Mouse (Mus musculus): ENCODE measurements around the gene Mpdz.

DNA sequence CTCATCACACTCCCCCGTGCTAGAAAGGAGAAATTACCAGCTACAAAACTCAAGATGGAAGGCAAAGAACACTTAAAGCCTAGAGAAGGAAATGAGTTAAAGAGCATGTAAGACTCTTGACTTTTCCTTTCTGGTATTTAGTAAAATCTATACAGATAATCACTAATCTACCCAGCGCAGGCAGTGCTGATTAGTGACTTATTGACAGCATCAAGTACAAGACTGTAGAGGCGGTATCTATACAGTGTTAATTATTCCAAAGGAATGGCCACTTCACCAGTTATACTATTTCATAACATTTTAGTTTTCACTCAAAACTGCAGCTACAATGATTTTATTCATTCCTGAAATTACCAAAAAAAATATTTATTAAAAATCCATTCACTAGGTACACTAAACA lies 49.7 kb downstream of the Mpdz start:
- TF ChIP-seq CTCF (IDR thresholded peaks at IDR 0.05; ENCODE audit: low read depth, low read length) (no peak), POLR2A (IDR thresholded peaks at IDR 0.05; ENCODE audit: borderline replicate concordance, low read depth, low read length) (no peak)
